Mouse (Mus musculus) heart, postnatal 10 days (tissue): ENCODE data around the gene Tac1. TPM values are rescaled to one million over a fixed set of nuclear protein-coding genes. Genes with fewer than 3 reads are reported as not detected.
"Not testable (repeated sequence)": the region's sequence is repeated elsewhere in the genome, so short reads cannot be mapped to it uniquely, and the experiment has no call there.

Experiments
- DNase-seq, 2 experiments: peaks; one replicate each; pipeline ENCODE4 v3.0.0; 2021
- intact Hi-C: fragments of 180-260 bp; cut with DNase I; formaldehyde crosslinking; loops from one replicate; pipeline ENCODE4 v1.15.1; 2025
- total RNA-seq, 2 experiments: library from RNA; stranded (reverse); gene quantifications; 2 replicates each; pipeline ENCODE4 v1.2.3; 2021

Gene Tac1
- total RNA-seq, result not detected

DNA sequence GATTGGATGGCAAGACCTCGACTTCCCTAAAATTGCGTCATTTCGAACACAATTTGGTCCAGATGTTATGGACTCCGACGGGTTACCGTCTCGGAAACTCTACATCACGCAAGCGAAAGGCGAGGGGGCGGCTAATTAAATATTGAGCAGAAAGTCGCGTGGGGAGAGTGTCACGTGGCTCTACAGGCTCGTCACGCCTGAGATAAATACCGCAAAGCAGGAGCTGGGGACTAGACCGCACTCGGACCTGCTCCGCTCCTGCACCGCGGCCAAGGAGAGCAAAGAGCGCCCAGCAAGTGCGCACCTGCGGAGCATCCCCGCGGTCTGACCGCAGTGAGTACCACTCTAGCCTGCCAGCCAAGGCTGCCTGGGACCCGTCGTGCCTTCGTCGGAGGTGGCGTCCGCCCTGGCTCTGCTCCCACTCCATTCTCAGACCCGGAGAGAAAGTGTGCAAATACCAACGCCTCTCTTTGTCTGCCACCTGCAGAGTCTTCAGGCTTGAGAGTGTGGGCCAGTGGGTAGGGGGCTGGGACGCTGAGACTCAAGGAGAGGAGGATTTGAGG is at the start of gene Tac1:
TSS of gene Tac1 (plus strand) at position 51 of the 563 bp plus-strand sequence.
- DNase-seq, result no peak
- intact Hi-C loops, result no loop called here

DNA sequence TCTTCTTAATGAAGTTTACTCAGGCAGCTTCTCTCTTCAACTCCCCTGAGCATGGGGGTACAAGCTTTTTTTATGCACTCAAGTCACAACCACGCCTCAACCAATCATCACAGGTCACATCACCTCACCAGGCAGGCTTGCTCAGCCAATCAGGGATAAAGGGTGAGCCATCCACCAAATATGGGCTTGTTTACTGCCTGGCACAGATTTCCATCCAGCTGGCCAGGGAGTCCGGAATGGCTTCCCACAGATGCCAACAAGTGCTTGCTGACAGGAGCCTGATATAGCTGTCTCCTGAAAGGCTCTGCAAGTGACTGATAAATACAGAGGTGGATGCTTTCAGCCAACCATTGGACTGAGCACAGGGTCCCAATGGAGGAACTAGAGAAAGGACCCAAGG is 11.2 kb upstream of the Tac1 start:
- DNase-seq, result peak in 1 of 2 experiments; percentile 4
- intact Hi-C loops, result not testable (repeated sequence)

DNA sequence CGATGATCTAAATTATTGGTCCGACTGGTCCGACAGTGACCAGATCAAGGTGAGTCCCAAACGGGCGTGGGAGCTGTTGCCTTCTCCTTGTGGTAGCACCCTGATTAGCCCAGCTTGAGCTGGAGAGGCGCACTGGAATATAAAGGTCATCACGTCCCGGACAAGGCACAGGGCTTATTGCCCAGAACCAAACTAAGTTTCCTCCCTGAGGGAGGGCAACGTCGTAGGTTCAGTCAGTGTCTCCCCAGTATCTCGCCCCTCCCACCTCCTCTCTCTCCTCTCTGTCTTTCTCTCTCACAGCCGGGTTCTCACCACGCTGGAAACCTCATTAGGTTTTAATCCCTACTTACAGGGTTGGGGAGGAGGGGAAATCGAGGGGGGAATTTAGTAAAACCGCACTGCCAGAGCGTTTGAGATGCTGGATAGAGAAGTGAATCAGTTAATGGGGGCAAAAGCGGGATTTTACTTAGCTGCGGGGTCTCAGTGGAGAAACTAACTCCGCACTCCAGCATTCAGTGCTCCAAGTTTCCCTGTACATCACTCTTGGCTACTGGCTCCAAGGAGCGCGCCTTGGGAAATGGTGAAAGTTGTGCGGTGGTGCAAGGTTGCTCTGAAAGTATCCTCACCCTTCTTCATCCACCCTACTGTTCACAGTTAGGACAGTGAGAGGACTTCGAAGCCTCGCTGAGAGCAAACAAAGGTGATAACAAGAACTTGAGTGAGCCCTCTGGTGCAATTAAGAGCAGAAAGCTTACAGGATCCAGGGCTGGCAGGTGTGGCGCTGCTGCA is 1.2 kb downstream of the Tac1 start:
- DNase-seq, result no peak
- intact Hi-C loops, result no loop called here

DNA sequence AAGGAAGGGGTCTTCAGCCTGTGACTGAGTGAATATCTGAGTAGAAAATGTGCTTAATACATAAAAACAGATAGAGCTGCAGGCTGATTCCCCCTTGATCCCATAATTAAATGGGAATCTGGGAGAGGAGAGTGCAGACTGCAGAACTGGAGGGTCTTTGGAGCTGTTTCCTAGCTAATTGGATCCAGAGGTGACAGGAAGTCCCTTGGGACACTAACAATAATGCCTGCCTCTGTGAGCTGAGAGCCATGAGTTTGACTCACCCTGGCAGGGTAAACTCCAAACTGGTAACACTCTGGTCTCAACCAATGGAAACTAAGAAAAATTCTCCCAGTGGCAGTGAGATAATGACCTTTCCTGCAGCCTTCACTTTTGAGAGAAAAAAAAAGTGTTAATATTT is 3.5 kb downstream of the Tac1 start:
- intact Hi-C loops, result no loop called here

DNA sequence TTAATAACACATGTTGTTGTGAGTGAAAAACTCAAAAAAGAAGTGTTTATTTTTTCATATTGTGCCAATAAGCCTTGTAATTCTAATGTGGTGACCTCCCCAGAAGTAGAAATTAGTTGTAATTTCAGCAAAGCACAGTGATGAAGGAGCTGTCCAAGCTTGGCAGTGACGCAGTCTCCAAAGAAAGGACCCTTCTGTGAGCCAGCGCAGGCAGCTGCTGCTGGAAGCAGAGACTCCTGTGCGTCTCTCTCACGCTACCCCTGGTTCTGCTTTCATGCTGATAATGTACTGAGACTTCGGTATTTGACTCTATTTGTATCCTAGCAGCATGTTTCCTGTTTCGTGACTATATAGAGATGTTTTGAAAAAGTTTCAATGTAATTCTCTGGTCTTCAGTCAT is 7.8 kb downstream of the Tac1 start:
- intact Hi-C loops, result no loop called here
- DNase-seq, result peak; percentile 32 to 40

More for the DNA sequence above, 3.5 kb downstream of the Tac1 start:
- no peak for DNase-seq

DNA sequence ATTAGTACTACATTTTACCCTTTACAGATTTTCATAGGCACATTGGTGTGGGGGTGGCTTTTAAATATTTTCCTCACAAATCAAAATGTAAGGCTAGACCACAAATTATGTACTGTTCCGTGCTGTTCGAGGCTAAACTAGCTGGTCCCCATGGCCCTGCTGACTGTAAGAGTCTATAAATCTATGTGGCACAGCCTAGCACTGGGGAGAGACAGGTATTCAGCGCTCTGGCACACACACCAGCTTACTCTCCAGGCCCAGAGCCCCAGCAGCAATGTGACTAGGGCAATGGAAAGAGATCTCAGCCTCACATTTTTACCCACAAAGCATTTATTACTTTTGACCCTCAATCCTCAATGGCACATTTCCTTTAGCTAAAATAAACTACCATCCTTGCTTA is 9.9 kb downstream of the Tac1 start:
- intact Hi-C loops, result no loop called here
- DNase-seq, result no peak

DNA sequence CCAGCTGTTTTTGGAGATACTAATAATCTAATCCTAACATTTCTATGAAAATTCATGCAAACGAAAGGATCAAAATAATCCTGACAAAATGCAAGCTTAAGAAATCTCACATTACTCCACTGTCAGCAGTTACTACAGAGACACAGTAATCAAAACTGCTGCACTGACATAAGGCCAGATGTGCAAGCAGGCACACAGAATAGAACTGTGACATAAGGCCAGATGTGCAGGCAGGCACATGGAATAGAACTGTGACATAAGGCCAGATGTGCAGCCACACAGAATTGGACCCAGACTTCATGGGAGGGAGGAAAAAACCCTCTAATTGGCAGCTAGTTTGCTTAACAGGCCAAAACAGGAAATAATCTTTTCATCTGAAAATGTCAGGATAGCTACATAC is 16.5 kb downstream of the Tac1 start:
- DNase-seq, result no peak
- intact Hi-C loops, result no loop called here

DNA sequence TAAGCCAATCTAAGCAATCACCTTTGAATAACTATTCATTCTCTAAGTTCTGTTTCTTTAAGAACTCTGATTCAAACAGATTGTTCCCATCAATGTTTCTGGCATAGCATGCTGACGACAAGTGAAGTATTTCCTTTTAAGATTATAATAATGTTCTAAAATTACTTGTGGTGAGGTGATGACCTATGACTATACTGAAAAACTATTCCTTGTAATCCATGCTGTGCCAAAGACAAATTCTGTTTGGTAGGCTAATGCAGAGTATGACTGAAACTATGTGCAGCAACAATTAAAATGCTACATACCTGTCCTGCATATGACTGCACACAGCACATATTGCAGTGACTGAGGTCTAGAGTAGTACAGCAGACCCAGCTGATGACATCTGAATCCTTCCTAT is 23.4 kb downstream of the Tac1 start:
- peak; percentile 39 to 58 for DNase-seq
- intact Hi-C loops, result no loop called here

DNA sequence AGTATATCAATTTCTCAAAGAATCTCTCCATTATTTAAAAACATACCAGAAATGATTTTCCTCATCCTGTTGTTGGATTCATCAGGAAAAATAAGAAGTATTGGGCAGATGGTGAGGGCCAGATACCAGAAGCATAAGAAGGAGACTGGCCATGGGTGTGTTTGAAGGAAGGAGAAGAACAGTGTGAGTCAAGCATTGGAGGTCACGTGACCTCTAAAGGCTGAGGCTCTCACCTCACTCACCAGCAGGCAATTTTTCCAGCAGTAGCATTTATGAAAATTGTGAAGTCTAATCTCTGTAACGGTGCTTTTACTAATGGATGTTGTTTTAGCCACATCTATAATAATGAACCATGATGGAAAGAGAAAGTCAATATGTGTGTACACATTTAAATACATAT is 39.8 kb downstream of the Tac1 start:
- intact Hi-C loops, result no loop called here
- no peak for DNase-seq

DNA sequence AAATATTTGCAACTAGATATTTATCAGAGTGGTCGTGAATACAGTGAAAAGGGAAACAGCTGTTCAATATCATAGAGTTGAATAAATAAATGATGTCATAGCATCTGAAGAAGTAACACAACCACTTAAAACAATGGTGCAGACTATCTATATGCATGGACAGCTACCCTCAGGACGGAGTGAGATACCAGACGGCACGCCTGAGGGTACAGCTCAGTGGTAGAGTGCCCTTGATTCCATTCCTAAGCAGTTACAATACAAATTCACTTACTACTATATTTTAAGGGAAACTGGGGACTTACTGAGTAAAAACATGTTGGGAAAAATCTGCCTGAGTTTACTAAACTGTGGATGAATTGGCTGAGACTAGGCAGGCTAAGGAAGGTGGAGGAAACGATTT is 43.7 kb downstream of the Tac1 start:
- intact Hi-C loops, result no loop called here
- no peak for DNase-seq

DNA sequence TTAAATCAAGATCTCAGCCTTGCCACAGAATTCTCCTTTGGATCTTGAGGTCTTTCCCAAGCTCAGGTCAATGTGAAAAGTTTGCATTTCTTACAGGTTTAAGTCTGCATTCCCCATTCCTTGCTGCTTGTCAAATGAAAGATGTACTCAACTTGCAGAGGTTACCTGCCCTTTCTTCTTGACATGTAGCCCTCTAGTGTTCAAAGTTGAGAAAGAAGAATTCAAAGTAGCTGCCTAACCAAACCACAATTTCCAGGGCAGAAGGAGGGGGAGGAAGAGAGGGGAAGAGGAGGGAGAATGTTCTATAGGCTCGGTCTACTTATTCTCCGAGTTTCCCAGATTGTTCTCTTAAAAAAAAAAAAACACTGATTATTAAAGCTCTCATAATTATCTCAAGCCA is 45.5 kb downstream of the Tac1 start:
- intact Hi-C loops, result no loop called here
- DNase-seq, result no peak

DNA sequence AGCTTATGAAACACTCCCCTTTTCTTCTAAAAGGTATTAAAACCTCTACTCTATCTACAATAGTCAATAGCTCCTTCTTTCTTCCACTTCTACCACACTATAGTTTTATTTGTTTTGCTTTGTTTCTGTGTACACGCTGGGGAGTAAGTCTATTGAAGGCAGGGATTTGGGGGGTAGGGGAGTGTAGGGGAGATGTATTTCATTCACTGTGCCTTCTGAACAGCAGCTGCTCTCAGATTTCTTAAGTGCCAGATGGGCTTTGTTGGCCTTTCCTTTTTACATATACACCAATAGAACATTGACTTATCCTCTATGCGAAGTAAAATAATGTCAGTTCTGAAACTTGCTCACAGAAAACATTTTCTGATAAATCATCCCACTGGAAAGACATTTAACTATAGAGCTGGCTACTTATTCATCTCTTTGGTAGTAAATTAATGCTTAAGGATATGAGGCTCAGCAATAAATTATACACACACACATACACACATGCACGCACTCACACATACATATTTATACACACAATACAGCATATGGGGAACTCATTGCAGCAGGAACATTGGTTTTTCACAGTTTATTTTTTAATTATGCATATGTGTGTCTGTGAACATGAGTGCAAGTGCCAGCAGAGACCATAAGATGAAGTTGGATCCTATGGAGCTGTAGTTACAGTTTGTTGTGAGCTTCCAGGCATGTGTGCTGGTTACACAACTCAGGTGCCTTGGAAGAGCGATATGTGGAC is 46.8 kb downstream of the Tac1 start:
- no peak for DNase-seq
- intact Hi-C loops, result no loop called here

DNA sequence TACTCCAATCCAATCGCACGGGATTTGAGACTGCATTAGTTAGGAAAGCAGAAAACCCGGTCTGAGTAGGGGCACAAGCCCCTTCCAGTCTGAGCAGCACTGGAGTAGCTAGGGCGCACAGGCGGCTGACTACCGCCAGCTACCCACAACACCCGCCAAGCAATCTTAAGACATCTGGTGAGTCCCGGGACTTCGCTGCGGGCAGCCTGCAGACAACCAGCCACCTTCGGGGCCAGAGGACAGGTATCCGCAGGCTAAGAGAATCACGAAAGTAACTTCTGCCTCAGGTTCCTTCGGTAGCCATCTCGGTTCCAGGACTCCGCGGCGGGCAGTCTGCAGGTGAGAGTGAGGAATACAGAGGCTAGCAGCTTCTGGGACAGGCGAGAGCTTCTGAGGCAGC is 59.0 kb downstream of the Tac1 start:
- DNase-seq, intact Hi-C loops: not testable (repeated sequence)

Other genes with a start within 250 kb of the Tac1 start
- 10 to 100 TPM in 1 of 2 experiments, 1 to 10 TPM in 1; 7.5 to 10.3 TPM for gene Asns, start 138.4 kb downstream of the Tac1 start, total RNA-seq